In genomic region chr4:116173072-116173471, GRCm38 (mm10) we compare ENCODE assay signal across 23 mouse cellular contexts. TPM values are rescaled to one million over a fixed set of nuclear protein-coding genes. Genes with fewer than 3 reads are reported as not detected.
DNase-seq lines count a peak whose midpoint lies in the region; ATAC-seq and TF ChIP-seq lines count a peak whose summit lies in the region.
"Had no signal": no experiment of that assay in that cellular context is flagged by ENCODE, and none has a peak within 500 bp of the region (broad histone marks: within the 10 kb centered on the region; RNA-seq: fewer than 3 reads in every experiment).

Gene 1700042G07Rik, plus strand, starts transcription at chr4:116173372.
Gene Gm49337, plus strand, starts transcription at chr4:116173384.

- no peaks in the 10 kb centered on the region for H3K27me3 ChIP-seq in heart, embryonic 11.5 days (ENCODE audit: control insufficient read depth, insufficient read depth, low read length)
- H3K27me3 ChIP-seq in kidney, adult 2 months (replicated peaks; ENCODE audit: control insufficient read depth, insufficient read depth, low read length): no peaks in the 10 kb centered on the region
- H3K27me3 ChIP-seq in testis, adult 2 months (ENCODE audit: control insufficient read depth, insufficient read depth, low read length): no peaks in the 10 kb centered on the region

- no peaks in the 10 kb centered on the region for H3K9me3 ChIP-seq in heart, embryonic 11.5 days (replicated peaks; ENCODE audit: control insufficient read depth, low read length)
- H3K9me3 ChIP-seq: limb, embryonic 10.5 days; liver, embryonic 13.5 days had no signal

- H3K9ac ChIP-seq in heart, embryonic 11.5 days (ENCODE audit: low read depth, low read length): no peak within 1 kb of the TSS
- H3K9ac ChIP-seq: forebrain, postnatal 0 days; liver, embryonic 13.5 days had no signal

- 85% methylated on average over 6 of the region's 6 CpGs for WGBS in heart, embryonic 11.5 days (ENCODE audit: insufficient replicate concordance)
- 94% methylated on average over 6 of the region's 6 CpGs for WGBS in kidney, adult 2 months

- H3K4me2 ChIP-seq in heart, embryonic 11.5 days: no peak within 1 kb of the TSS
- H3K4me2 ChIP-seq: liver, embryonic 13.5 days; midbrain, embryonic 11.5 days had no signal

- H3K4me3 ChIP-seq in heart, embryonic 11.5 days (ENCODE audit: low read depth, low read length): no peak within 1 kb of the TSS
- H3K4me3 ChIP-seq in kidney, adult 2 months (ENCODE audit: insufficient read depth, low read depth, low read length): no peak within 1 kb of the TSS
- peak within 1 kb of the TSS; percentile 80 for H3K4me3 ChIP-seq in testis, adult 2 months (ENCODE audit: control insufficient read depth, low read depth, low read length)
- H3K4me3 ChIP-seq: erythroblast, embryonic 14.5 days; limb, embryonic 10.5 days; liver, embryonic 13.5 days had no signal

- ATAC-seq in heart, embryonic 11.5 days (replicated peaks; ENCODE audit: insufficient number of reproducible peaks, low FRiP score, low TSS enrichment): no peak
- ATAC-seq: forebrain, postnatal 0 days; intestine, embryonic 16.5 days had no signal

- no peaks in the 10 kb centered on the region for H3K36me3 ChIP-seq in heart, embryonic 11.5 days (ENCODE audit: control insufficient read depth, insufficient read depth, low read length)
- H3K36me3 ChIP-seq in kidney, adult 2 months (ENCODE audit: control insufficient read depth, insufficient read depth, low read length): no peaks in the 10 kb centered on the region
- H3K36me3 ChIP-seq in testis, adult 2 months (ENCODE audit: control insufficient read depth, insufficient read depth, low read length): no peaks in the 10 kb centered on the region
- H3K36me3 ChIP-seq: limb, embryonic 10.5 days; liver, embryonic 13.5 days had no signal

- no peak for DNase-seq in heart, postnatal 14 days
- DNase-seq in kidney, adult 2 months: no peak
- DNase-seq in kidney, postnatal 4 days: no peak
- no peak for DNase-seq in testis, postnatal 14 days (ENCODE audit: low spot score)
- no peak for DNase-seq in spleen, postnatal 10 days (ENCODE audit: low spot score in 2 of 2)
- DNase-seq: adrenal gland, adult 8-10 months; forebrain, postnatal 0 days; gastrocnemius, postnatal 10 days; kidney, postnatal 25 days; liver, embryonic 13.5 days; lung, postnatal 14 days; right cerebral cortex, postnatal 14 days; thymus, adult 2 months had no signal

- TF ChIP-seq CTCF in kidney, adult 2 months (conservative IDR thresholded peaks at IDR 0.05; ENCODE audit: insufficient read depth, insufficient read length, low read depth, low read length): no peak
- TF ChIP-seq CTCF in testis, adult 2 months (IDR thresholded peaks at IDR 0.05; ENCODE audit: control insufficient read depth, insufficient read depth, insufficient replicate concordance, low read depth, low read length): no peak

- H3K27ac ChIP-seq in heart, embryonic 11.5 days (ENCODE audit: low read depth, low read length): peak within 1 kb of the TSS; percentile 86
- peak within 1 kb of the TSS; percentile 78 for H3K27ac ChIP-seq in kidney, adult 2 months (ENCODE audit: insufficient read depth, low read depth, low read length)
- peak within 1 kb of the TSS; percentile 54; the same call in 1 of the 2 replicates for H3K27ac ChIP-seq in testis, adult 2 months (ENCODE audit: control insufficient read depth, insufficient read depth, low read depth, low read length)
- H3K27ac ChIP-seq: liver, embryonic 13.5 days had no signal

- peaks cover 34% of the 10 kb centered on the region for H3K4me1 ChIP-seq in heart, embryonic 11.5 days (ENCODE audit: control insufficient read depth, insufficient read depth, low read length)
- peaks cover 15% of the 10 kb centered on the region for H3K4me1 ChIP-seq in kidney, adult 2 months (ENCODE audit: control insufficient read depth, insufficient read depth, low read length)
- peaks cover 11% of the 10 kb centered on the region for H3K4me1 ChIP-seq in testis, adult 2 months (ENCODE audit: control insufficient read depth, insufficient read depth, low read length)

- intact Hi-C loops in heart, postnatal 14 days (cut with DNase I): no loop called here

- no peak for TF ChIP-seq POLR2A in kidney, adult 2 months (IDR thresholded peaks at IDR 0.05; ENCODE audit: low read depth, low read length)
- peak; percentile 41; the same call in 1 of the 2 replicates for TF ChIP-seq POLR2A in testis, adult 2 months (IDR thresholded peaks at IDR 0.05; ENCODE audit: control insufficient read depth, low read depth, low read length)

RNA-seq across cellular contexts. Expression of gene 1700042G07Rik, which starts in this region (rescaled TPM):
- polyA plus RNA-seq in heart, embryonic 11.5 days (2014; fragmentation: Nextera tagmentation; extraction: Ambion mirVana): not detected in 2 replicates
- not detected for total RNA-seq in heart, postnatal 14 days (2021)
- polyA plus RNA-seq in kidney, adult 2 months (2012; rRNA removed): not detected in 2 replicates
- 696 and 816 TPM in 2 replicates for polyA plus RNA-seq in testis, adult 2 months (2012; rRNA removed)
- total RNA-seq: adrenal gland, adult 8-10 months; forebrain, postnatal 0 days; gastrocnemius, postnatal 10 days; layer of hippocampus, postnatal 25 days; MEL had no signal
- polyA plus RNA-seq: brain, embryonic 14.5 days; erythroblast, embryonic 14.5 days; forebrain, postnatal 0 days; hindbrain, embryonic 11.5 days; intestine, embryonic 16.5 days; limb, embryonic 10.5 days; liver, embryonic 13.5 days; midbrain, embryonic 11.5 days; thymus, adult 2 months had no signal

RNA-seq across cellular contexts. Expression of gene Gm49337, which starts in this region (rescaled TPM):
- polyA plus RNA-seq in heart, embryonic 11.5 days (2014; fragmentation: Nextera tagmentation; extraction: Ambion mirVana): not detected in 2 replicates
- 1 to 10 TPM; 1.1 to 3.7 TPM for total RNA-seq in heart, postnatal 14 days (2021)
- not detected in 2 replicates for polyA plus RNA-seq in kidney, adult 2 months (2012; rRNA removed)
- not detected in 2 replicates for polyA plus RNA-seq in testis, adult 2 months (2012; rRNA removed)
- total RNA-seq: adrenal gland, adult 8-10 months; forebrain, postnatal 0 days; gastrocnemius, postnatal 10 days; MEL had no signal
- polyA plus RNA-seq: brain, embryonic 14.5 days; erythroblast, embryonic 14.5 days; forebrain, postnatal 0 days; hindbrain, embryonic 11.5 days; intestine, embryonic 16.5 days; limb, embryonic 10.5 days; liver, embryonic 13.5 days; midbrain, embryonic 11.5 days; thymus, adult 2 months had no signal

Comparison
In these comparisons a context has a peak if more than half of its experiments do, and no peak if none do; other contexts are left out.
1. RNA of gene 1700042G07Rik (polyA plus RNA-seq): 696 to 816 TPM in testis, adult 2 months; not detected in kidney, adult 2 months and not detected in heart, embryonic 11.5 days; every median in the first group is over 100 times any median in the second.
2. Peak in every context shown above with its lines, with median percentiles within 50 percentile points of each other: H3K27ac ChIP-seq.